Mouse (Mus musculus) erythroblast, embryonic 14.5 days (primary cell): ENCODE results near the gene Ppp2r5a. TPM values are rescaled to one million over a fixed set of nuclear protein-coding genes. Genes with fewer than 3 reads are reported as not detected.

Experiments used
- H3K27me3 ChIP-seq: 2 replicates; pipeline ENCODE4 v1.6.1; 2012; ENCODE audit warnings: inconsistent platforms; ENCODE audit not compliant: control insufficient read depth
- H3K36me3 ChIP-seq: 2 replicates; pipeline ENCODE4 v1.6.1; 2012; ENCODE audit warnings: mild to moderate bottlenecking, inconsistent platforms; ENCODE audit not compliant: control insufficient read depth
- H3K4me1 ChIP-seq: 2 replicates; pipeline ENCODE4 v1.6.1; 2012; ENCODE audit warnings: inconsistent platforms; ENCODE audit not compliant: control insufficient read depth
- H3K4me3 ChIP-seq: replicated peaks from 2 replicates; pipeline ENCODE3; 2012; ENCODE audit warnings: moderate library complexity, mild to moderate bottlenecking, inconsistent platforms
- H3K9me3 ChIP-seq: 2 replicates; pipeline ENCODE4 v1.6.1; 2012; ENCODE audit warnings: low read length, inconsistent platforms, mixed read lengths; ENCODE audit not compliant: control insufficient read depth
- GATA1 ChIP-seq: IDR thresholded peaks from 2 replicates; pipeline ENCODE4 v1.6.1; 2012; ENCODE audit warnings: low read length, inconsistent platforms, mixed read lengths
- TAL1 ChIP-seq: IDR thresholded peaks from 3 replicates; pipeline ENCODE4 v1.6.1; 2012; ENCODE audit warnings: low read length, inconsistent platforms, mixed read lengths
- polyA plus RNA-seq: library from polyadenylated mRNA; stranded (reverse); fragments of >175 nt; gene quantifications from 2 replicates; pipeline ENCODE4 v1.2.3, GENCODE M21; 2012

The Ppp2r5a gene
- polyA plus RNA-seq, 1 experiment = 5.9 TPM

DNA sequence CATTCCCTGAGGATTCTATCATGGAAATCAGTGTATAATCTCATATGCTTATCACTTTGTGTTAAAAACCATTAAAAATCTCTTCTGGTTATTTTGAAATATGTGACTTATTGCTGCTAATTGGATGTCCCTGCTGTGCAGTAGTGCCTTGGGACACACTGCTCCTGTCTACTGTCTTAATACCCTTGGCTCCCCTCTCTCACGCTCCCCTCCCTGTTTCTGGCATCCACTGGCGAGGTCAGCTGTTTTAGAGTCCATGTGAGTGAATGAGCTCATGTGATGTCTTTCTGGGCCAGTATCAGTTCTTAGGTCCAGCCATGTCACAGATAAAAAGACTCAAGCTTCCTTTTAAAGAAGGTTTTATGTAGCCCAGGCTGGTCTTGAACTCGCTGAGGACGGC, 72.7 kb downstream of the Ppp2r5a start:
- TF ChIP-seq TAL1 (no peak), GATA1 (no peak)
- Histone ChIP-seq H3K4me1 (peaks cover 31% of the 10 kb centered on the region), H3K27me3 (no peaks in the 10 kb centered on the region), H3K36me3 (peaks cover 49% of the 10 kb centered on the region), H3K4me3 (no peak overlapping the region), H3K9me3 (no peaks in the 10 kb centered on the region)

DNA sequence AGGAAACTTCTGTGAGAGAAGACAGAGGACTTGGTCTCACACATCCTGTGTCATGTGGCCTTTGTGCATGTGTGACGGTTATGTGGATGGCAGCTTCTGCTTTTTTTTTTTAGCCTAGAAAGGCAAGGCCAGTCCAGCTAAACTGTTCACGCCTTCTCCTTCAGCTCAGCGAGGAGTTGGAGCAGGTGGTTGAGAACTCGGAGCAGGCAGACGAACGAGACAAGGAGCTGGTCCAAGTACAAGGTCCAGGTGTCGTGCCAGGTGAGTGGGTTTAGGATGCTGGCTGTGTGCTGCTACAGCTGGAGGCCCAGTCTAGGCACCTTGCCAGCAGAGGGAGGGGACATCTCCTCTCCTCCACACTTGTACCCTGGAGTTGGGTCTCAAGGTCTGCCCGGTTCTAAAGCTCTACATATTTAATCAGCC, 75.0 kb downstream of the Ppp2r5a start:
- Histone ChIP-seq H3K4me1 (peaks cover 47% of the 10 kb centered on the region), H3K36me3 (peaks cover 36% of the 10 kb centered on the region), H3K9me3 (no peaks in the 10 kb centered on the region), H3K27me3 (no peaks in the 10 kb centered on the region), H3K4me3 (no peak overlapping the region)
- no peak for TF ChIP-seq TAL1
- no peak for TF ChIP-seq GATA1

DNA sequence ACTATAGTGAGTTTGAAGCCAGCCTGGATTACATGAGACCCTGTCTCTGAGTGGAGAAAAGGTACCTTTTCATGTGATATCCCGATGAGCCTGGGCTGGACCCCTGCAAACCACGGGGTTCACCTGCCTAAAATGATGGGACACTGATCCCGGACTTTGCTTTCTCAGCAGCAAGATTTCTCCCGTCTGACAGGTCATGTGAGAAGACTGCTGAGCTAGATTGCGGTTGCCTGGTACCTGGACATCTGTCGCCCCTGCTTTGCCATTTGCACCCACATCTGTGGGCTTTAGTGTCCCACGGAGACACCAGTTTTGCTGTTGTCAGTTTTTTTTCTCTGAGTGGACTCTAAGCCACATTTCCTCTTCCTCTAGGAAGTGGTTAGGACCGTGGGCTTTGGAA, 75.8 kb downstream of the Ppp2r5a start:
- Histone ChIP-seq H3K4me1 (peaks cover 49% of the 10 kb centered on the region), H3K36me3 (peaks cover 30% of the 10 kb centered on the region), H3K27me3 (no peaks in the 10 kb centered on the region), H3K9me3 (no peaks in the 10 kb centered on the region), H3K4me3 (peak overlapping the region; percentile 76)
- TF ChIP-seq GATA1 (no peak), TAL1 (no peak)

DNA sequence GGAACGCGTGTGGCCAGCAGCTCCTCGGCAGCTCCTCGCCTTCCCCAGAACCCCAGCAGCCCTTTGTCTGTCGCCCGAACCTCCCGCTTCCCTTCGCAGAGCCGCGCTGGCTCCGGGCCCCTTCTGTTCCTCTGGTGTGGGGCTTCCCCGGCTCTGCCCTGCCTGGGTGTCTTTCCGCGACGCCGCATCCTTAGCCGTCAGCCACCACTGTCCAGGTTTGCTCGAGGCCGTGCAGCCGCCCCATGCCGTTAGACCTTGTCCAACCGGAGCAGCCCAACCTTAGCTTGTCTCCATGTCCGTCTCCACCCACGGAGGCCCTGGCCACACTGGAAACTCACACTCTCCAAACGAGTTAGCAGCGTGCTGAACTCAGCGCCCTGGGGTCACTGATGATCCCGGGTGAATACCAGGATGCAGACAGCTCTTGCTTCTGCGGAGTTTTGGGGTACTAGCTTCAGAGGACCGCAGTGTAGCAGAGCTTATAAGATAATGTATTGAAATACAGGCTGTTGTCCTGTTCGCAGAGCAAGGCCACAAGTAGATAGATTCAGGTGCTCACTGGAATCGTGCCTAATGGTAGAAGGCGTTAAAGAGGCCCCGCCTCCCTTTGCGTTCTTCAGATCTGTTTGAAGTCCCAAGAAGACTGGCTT, 76.7 kb downstream of the Ppp2r5a start:
- H3K36me3 ChIP-seq = peaks cover 25% of the 10 kb centered on the region
- no peaks in the 10 kb centered on the region for H3K9me3 ChIP-seq
- H3K27me3 ChIP-seq = no peaks in the 10 kb centered on the region
- H3K4me3 ChIP-seq = peak overlapping the region; percentile 76
- TF ChIP-seq TAL1 (no peak), GATA1 (no peak)
- H3K4me1 ChIP-seq = peaks cover 49% of the 10 kb centered on the region

DNA sequence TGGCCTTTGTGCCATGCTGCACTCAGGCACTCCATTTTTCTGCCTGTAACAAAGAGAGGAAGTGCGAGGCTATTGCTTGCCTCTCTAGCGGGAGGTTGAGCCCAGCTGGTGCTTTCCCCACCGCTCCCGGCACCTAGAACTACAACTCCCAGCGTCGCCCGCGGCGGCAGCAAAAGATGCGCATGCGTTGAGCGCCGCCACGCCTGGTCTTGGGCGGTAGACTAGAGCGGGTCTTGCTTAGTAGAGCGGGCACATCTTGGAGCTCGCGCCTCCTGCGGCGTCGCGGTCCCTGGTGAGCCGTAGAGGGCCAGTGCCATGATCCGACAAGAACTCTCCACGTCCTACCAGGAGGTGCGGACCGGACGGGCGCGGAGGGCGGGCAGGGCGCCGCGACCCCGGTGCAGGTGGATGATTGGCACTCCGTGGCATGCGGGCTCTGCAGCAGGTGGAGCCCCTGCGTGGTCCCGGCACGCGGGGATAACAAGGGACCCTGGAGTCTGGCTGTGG, 77.3 kb downstream of the Ppp2r5a start, which contains the start of gene Tmem206:
Tmem206 (plus strand) TSS at position 187 of the 507 bp plus-strand sequence.
- Histone ChIP-seq H3K4me3 (peak within 1 kb of the TSS; percentile 76), H3K27me3 (no peaks in the 10 kb centered on the region), H3K9me3 (no peaks in the 10 kb centered on the region), H3K36me3 (peaks cover 21% of the 10 kb centered on the region), H3K4me1 (peaks cover 51% of the 10 kb centered on the region)
- TF ChIP-seq TAL1 = no peak
- no peak for TF ChIP-seq GATA1

DNA sequence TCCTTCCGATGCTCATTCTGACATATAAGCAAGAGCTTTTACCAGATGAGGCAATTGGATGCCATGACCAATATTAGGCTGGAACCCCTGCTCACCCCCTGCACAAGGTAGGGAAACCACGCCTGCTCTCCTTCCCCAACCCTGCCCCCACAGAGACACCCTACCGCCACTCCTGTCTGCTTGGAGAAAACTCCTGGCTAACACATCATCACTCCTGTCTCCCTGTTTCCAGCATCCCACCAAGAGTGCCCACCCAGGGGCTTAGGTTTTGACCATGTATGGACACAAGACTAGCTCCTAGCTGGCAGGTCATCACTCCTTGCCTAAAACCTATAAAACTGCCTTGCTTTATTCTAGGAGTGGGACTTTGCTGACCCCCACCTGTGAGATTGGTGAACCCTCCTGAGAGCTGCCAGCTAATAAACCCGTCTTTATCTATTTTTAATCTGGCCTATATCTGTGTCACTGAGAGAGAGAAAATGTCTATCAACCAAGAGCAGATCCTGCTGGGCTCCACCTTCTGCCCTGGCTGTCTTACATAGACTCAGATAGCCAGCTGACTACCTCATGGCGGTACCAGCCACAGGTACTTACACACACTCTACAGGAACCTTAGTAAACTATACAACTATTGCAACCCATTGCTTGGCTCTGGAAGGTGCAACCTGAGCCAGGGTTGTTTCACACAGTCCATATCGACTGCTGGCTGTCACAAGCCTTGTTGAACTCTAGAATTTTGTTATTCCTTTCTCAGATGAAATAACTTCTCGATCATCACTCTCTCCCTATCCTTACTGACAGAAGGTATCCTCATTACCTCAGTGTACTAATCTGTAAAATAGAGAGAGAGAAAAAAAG, 78.1 kb downstream of the Ppp2r5a start:
- Histone ChIP-seq H3K9me3 (no peaks in the 10 kb centered on the region), H3K27me3 (no peaks in the 10 kb centered on the region), H3K4me3 (peak overlapping the region; percentile 76), H3K4me1 (peaks cover 58% of the 10 kb centered on the region), H3K36me3 (peaks cover 16% of the 10 kb centered on the region)
- peak; percentile 19; the same call in 1 of the 3 replicates for TF ChIP-seq TAL1
- no peak for TF ChIP-seq GATA1

DNA sequence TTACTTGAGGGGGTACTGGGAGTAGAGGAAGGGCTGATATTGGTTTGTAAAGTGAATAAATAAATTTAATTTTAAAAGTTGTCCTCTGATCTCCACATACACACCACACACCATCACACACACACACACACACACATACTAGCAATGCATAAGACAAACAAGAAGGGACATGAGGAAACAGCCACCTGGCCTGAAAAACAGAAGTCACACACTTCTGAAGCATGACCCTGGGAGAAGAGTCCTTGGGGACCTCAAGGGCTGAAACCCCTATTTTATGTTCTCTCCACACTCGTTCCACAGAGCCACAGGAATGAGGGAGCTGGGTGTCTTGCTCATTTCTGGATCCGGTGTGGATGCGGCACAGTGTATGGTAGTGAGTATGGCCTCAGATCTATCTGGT, 79.7 kb downstream of the Ppp2r5a start:
- H3K9me3 ChIP-seq = no peaks in the 10 kb centered on the region
- no peak overlapping the region for H3K4me3 ChIP-seq
- no peak for TF ChIP-seq TAL1
- TF ChIP-seq GATA1 = no peak
- no peaks in the 10 kb centered on the region for H3K27me3 ChIP-seq
- peaks cover 6% of the 10 kb centered on the region for H3K36me3 ChIP-seq
- peaks cover 72% of the 10 kb centered on the region for H3K4me1 ChIP-seq

DNA sequence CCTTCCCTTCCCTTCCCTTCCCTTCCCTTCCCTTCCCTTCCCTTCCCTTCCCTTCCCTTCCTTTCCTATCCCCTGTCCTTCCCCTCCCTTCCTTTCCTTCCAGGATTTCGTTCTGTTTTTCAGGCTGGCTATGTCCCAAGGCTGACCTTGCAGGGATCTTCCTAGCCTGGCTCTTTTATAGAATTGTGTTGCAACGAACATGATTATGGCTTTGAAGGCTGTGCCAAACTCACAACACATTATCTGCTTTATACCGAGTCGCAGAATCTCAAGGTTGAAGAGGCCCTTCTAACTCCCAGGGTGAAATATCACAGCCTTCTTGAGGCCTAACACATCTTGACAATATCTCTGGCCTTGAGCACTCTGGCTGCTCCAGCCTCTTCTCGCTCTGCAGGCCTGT, 84.4 kb downstream of the Ppp2r5a start:
- H3K4me1 ChIP-seq = peaks cover 59% of the 10 kb centered on the region
- TF ChIP-seq GATA1 (no peak), TAL1 (no peak)
- H3K36me3 ChIP-seq = no peaks in the 10 kb centered on the region
- H3K27me3 ChIP-seq = no peaks in the 10 kb centered on the region
- peak overlapping the region; percentile 83 for H3K4me3 ChIP-seq
- no peaks in the 10 kb centered on the region for H3K9me3 ChIP-seq

DNA sequence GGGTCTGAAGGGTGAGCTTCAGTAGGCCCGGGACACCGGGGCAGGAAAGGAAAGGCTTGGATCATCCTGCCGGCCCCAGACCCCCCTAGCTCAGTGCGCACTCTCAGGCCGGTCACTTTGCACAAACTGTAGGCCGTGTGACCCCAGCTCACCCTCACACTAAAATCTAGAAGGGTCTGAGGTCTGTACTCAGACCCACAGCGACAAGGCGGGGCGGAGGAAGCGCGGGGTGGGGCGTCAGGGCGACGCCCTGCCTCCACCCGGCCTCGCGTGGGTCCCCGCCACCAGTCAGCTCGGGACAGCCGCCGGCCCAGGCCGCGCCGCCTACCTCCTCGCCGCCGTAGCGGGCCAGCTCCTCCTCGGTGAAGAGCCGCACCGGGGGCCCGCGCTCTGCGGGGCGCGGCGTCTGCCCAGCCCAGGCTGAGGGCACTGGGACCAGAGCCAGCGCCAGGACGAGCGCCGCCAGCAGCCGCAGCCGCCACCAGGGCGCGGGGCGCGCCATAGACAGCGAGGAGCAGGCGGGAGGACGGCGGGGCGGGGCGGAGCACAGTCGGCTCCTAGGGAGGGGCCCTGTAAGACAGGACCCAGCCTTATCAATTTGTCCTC, 85.4 kb downstream of the Ppp2r5a start, which contains the start of gene Nenf:
Nenf (minus strand) TSS at position 604 of the 606 bp plus-strand sequence.
- H3K36me3 ChIP-seq = no peaks in the 10 kb centered on the region
- peaks cover 62% of the 10 kb centered on the region for H3K4me1 ChIP-seq
- no peaks in the 10 kb centered on the region for H3K27me3 ChIP-seq
- TF ChIP-seq TAL1 = no peak
- H3K4me3 ChIP-seq = peak within 1 kb of the TSS; percentile 83
- H3K9me3 ChIP-seq = no peaks in the 10 kb centered on the region
